Mouse (Mus musculus) liver, embryonic 13.5 days (tissue): ENCODE data around the gene Tgfbi. TPM values are rescaled to one million over a fixed set of nuclear protein-coding genes. Genes with fewer than 3 reads are reported as not detected.
A peak's percentile ranks its signal among the peaks of the same experiment; 100 is the strongest.

Experiments used
- ATAC-seq: fragments of 200-750 bp; cut with Nextera tagmentation; 2 replicates; pipeline ENCODE4 v1.8.0; 2017; ENCODE audit warnings: low read depth, mild to moderate bottlenecking, moderate number of reproducible peaks, moderate library complexity
- DNase-seq: peaks from one replicate; pipeline ENCODE4 v3.0.0; 2022
- H3K27ac ChIP-seq: fragments of 300-500 bp; sonication (generic); 2 replicates; pipeline ENCODE4 v1.5.1; 2015; ENCODE audit warnings: moderate library complexity, mild to moderate bottlenecking, inconsistent platforms
- H3K27me3 ChIP-seq: fragments of 300-500 bp; sonication (generic); 2 replicates; pipeline ENCODE4 v1.6.1; 2015; ENCODE audit warnings: mild to moderate bottlenecking, inconsistent platforms
- H3K36me3 ChIP-seq: fragments of 300-500 bp; sonication (generic); 2 replicates; pipeline ENCODE4 v1.6.1; 2015; ENCODE audit warnings: mild to moderate bottlenecking, inconsistent platforms
- H3K4me1 ChIP-seq: fragments of 300-500 bp; sonication (generic); replicated peaks from 2 replicates; pipeline ENCODE4 v1.6.1; 2015; ENCODE audit warnings: inconsistent platforms
- H3K4me2 ChIP-seq: fragments of 300-500 bp; sonication (generic); 2 replicates; pipeline ENCODE4 v1.6.1; 2015; ENCODE audit warnings: inconsistent platforms, mild to moderate bottlenecking, moderate library complexity
- H3K4me3 ChIP-seq: fragments of 300-500 bp; sonication (generic); replicated peaks from 2 replicates; pipeline ENCODE4 v1.5.1; 2015; ENCODE audit warnings: mild to moderate bottlenecking, inconsistent platforms
- H3K9ac ChIP-seq: fragments of 300-500 bp; sonication (generic); 2 replicates; pipeline ENCODE4 v1.6.1; 2015; ENCODE audit warnings: mild to moderate bottlenecking, inconsistent platforms
- H3K9me3 ChIP-seq: fragments of 300-500 bp; sonication (generic); replicated peaks from 2 replicates; pipeline ENCODE4 v1.6.1; 2016; ENCODE audit warnings: inconsistent platforms
- WGBS: fragments of 180-500 bp; shearing (Covaris S2); methylation state at CpG from one replicate; pipeline ENCODE4 v1.1.7; 2015; ENCODE audit not compliant: insufficient replicate concordance; 5-methylcytosine and 5-hydroxymethylcytosine counted together
- polyA plus RNA-seq: library from polyadenylated mRNA; unstranded; fragments of >200 nt; fragmentation: Nextera tagmentation; extraction: Ambion mirVana; gene quantifications from 2 replicates; pipeline ENCODE4 v1.2.1, GENCODE M21; 2015

Tgfbi gene
- polyA plus RNA-seq, 1 experiment from 2014 or later: 9.7 TPM

GRCm38 (mm10) chr13:56597831-56598612, 11.3 kb upstream of the Tgfbi start:
- DNase-seq (no peak), ATAC-seq (no peak)
- H3K27me3 ChIP-seq: no peaks in the 10 kb centered on the region
- no peak overlapping the region for H3K4me3 ChIP-seq
- H3K27ac ChIP-seq: no peak overlapping the region
- no peaks in the 10 kb centered on the region; the same call in 1 of the 2 replicates for H3K4me1 ChIP-seq
- H3K9ac ChIP-seq: no peak overlapping the region
- WGBS: 50% methylated on average over 12 of the region's 12 CpGs
- no peaks in the 10 kb centered on the region for H3K36me3 ChIP-seq
- no peak overlapping the region for H3K4me2 ChIP-seq
- H3K9me3 ChIP-seq: no peaks in the 10 kb centered on the region

GRCm38 (mm10) chr13:56599511-56599910, 9.8 kb upstream of the Tgfbi start:
- H3K27ac ChIP-seq: no peak overlapping the region
- H3K4me3 ChIP-seq: no peak overlapping the region
- H3K27me3 ChIP-seq: no peaks in the 10 kb centered on the region
- WGBS: 55% methylated on average over 2 of the region's 2 CpGs
- no peak overlapping the region for H3K4me2 ChIP-seq
- H3K4me1 ChIP-seq: no peaks in the 10 kb centered on the region; the same call in 1 of the 2 replicates
- H3K9me3 ChIP-seq: no peaks in the 10 kb centered on the region
- H3K36me3 ChIP-seq: no peaks in the 10 kb centered on the region
- no peak overlapping the region for H3K9ac ChIP-seq
- no peak for DNase-seq
- ATAC-seq: no peak

- no peaks in the 10 kb centered on the region; the same call in 1 of the 2 replicates for H3K4me1 ChIP-seq
- H3K27me3 ChIP-seq: no peaks in the 10 kb centered on the region
- DNase-seq (no peak), ATAC-seq (no peak)
- no peak overlapping the region for H3K9ac ChIP-seq
- H3K27ac ChIP-seq: no peak overlapping the region
- H3K4me2 ChIP-seq: no peak overlapping the region
- no peak overlapping the region for H3K4me3 ChIP-seq
- H3K36me3 ChIP-seq: no peaks in the 10 kb centered on the region
- 60% methylated on average over 10 of the region's 10 CpGs for WGBS
- no peaks in the 10 kb centered on the region for H3K9me3 ChIP-seq
Measured at GRCm38 (mm10) chr13:56600216-56600890, 9.0 kb upstream of the Tgfbi start.

GRCm38 (mm10) chr13:56601199-56601598, 8.1 kb upstream of the Tgfbi start:
- Histone ChIP-seq H3K4me3 (no peak overlapping the region), H3K27ac (no peak overlapping the region), H3K27me3 (no peaks in the 10 kb centered on the region), H3K9me3 (no peaks in the 10 kb centered on the region), H3K36me3 (no peaks in the 10 kb centered on the region), H3K9ac (no peak overlapping the region), H3K4me1 (no peaks in the 10 kb centered on the region; the same call in 1 of the 2 replicates), H3K4me2 (no peak overlapping the region)
- ATAC-seq (no peak; the same call in 1 of the 2 replicates), DNase-seq (no peak)
- 47% methylated on average over 11 of the region's 11 CpGs for WGBS

- no peak for DNase-seq
- H3K9ac ChIP-seq: no peak overlapping the region
- ATAC-seq: no peak
- H3K4me1 ChIP-seq: peaks cover 8% of the 10 kb centered on the region
- H3K4me3 ChIP-seq: no peak overlapping the region
- H3K27me3 ChIP-seq: peaks cover 34% of the 10 kb centered on the region
- no peaks in the 10 kb centered on the region for H3K9me3 ChIP-seq
- WGBS: 71% methylated on average over 9 of the region's 9 CpGs
- no peak overlapping the region for H3K4me2 ChIP-seq
- no peaks in the 10 kb centered on the region for H3K36me3 ChIP-seq
- H3K27ac ChIP-seq: no peak overlapping the region
Measured at GRCm38 (mm10) chr13:56605503-56605902, 3.8 kb upstream of the Tgfbi start.

GRCm38 (mm10) chr13:56606724-56607123, 2.6 kb upstream of the Tgfbi start:
- DNase-seq: no peak
- ATAC-seq: no peak
- Histone ChIP-seq H3K27me3 (peaks cover 35% of the 10 kb centered on the region), H3K4me2 (no peak overlapping the region), H3K4me1 (peaks cover 20% of the 10 kb centered on the region), H3K9ac (no peak overlapping the region), H3K27ac (no peak overlapping the region), H3K4me3 (no peak overlapping the region), H3K36me3 (no peaks in the 10 kb centered on the region), H3K9me3 (no peaks in the 10 kb centered on the region)
- WGBS: 65% methylated on average over 11 of the region's 11 CpGs

GRCm38 (mm10) chr13:56607225-56607624, 2.1 kb upstream of the Tgfbi start:
- ATAC-seq: no peak
- Histone ChIP-seq H3K4me2 (no peak overlapping the region), H3K4me1 (peaks cover 25% of the 10 kb centered on the region), H3K4me3 (no peak overlapping the region), H3K27me3 (peaks cover 35% of the 10 kb centered on the region), H3K27ac (no peak overlapping the region), H3K9ac (no peak overlapping the region), H3K9me3 (no peaks in the 10 kb centered on the region), H3K36me3 (no peaks in the 10 kb centered on the region)
- WGBS: 31% methylated on average over 7 of the region's 7 CpGs
- no peak for DNase-seq

GRCm38 (mm10) chr13:56607846-56608245, 1.5 kb upstream of the Tgfbi start:
- Histone ChIP-seq H3K27me3 (peaks cover 35% of the 10 kb centered on the region), H3K27ac (no peak overlapping the region)
- 56% methylated on average over 4 of the region's 4 CpGs for WGBS

GRCm38 (mm10) chr13:56611129-56611528, 1.8 kb downstream of the Tgfbi start:
- Histone ChIP-seq H3K36me3 (no peaks in the 10 kb centered on the region), H3K4me3 (no peak overlapping the region), H3K4me2 (peak overlapping the region; percentile 71; the same call in 1 of the 2 replicates), H3K27me3 (peaks cover 35% of the 10 kb centered on the region), H3K4me1 (peaks cover 56% of the 10 kb centered on the region), H3K27ac (no peak overlapping the region), H3K9me3 (no peaks in the 10 kb centered on the region), H3K9ac (no peak overlapping the region)
- WGBS: 14% methylated on average over 4 of the region's 4 CpGs
- ATAC-seq (no peak), DNase-seq (no peak)

More at GRCm38 (mm10) chr13:56607846-56608245, 1.5 kb upstream of the Tgfbi start:
- Histone ChIP-seq H3K4me3 (no peak overlapping the region), H3K36me3 (no peaks in the 10 kb centered on the region), H3K4me2 (no peak overlapping the region), H3K4me1 (peaks cover 32% of the 10 kb centered on the region), H3K9me3 (no peaks in the 10 kb centered on the region), H3K9ac (no peak overlapping the region)
- ATAC-seq: no peak
- DNase-seq: no peak

- Histone ChIP-seq H3K27me3 (peaks cover 35% of the 10 kb centered on the region), H3K4me2 (no peak overlapping the region), H3K27ac (peak overlapping the region; percentile 12; the same call in 1 of the 2 replicates), H3K4me3 (no peak overlapping the region), H3K9me3 (no peaks in the 10 kb centered on the region), H3K36me3 (no peaks in the 10 kb centered on the region), H3K9ac (no peak overlapping the region), H3K4me1 (peaks cover 61% of the 10 kb centered on the region)
- DNase-seq (no peak), ATAC-seq (no peak)
- WGBS: 10% methylated on average over 3 of the region's 3 CpGs
Measured at GRCm38 (mm10) chr13:56611741-56612140, 2.4 kb downstream of the Tgfbi start.

- no peak overlapping the region for H3K9ac ChIP-seq
- peaks cover 33% of the 10 kb centered on the region for H3K27me3 ChIP-seq
- WGBS: 29% methylated on average over 10 of the region's 10 CpGs
- ATAC-seq (no peak), DNase-seq (no peak)
- peaks cover 62% of the 10 kb centered on the region for H3K4me1 ChIP-seq
- H3K4me2 ChIP-seq: no peak overlapping the region
- no peak overlapping the region for H3K4me3 ChIP-seq
- no peaks in the 10 kb centered on the region for H3K9me3 ChIP-seq
- H3K27ac ChIP-seq: peak overlapping the region; percentile 19; the same call in 1 of the 2 replicates
- no peaks in the 10 kb centered on the region for H3K36me3 ChIP-seq
Measured at GRCm38 (mm10) chr13:56612331-56612730, 3.0 kb downstream of the Tgfbi start.
